Mouse (Mus musculus): ENCODE results near the gene Cdkn2d. TPM values are rescaled to one million over a fixed set of nuclear protein-coding genes. Genes with fewer than 3 reads are reported as not detected.

Cdkn2d gene
- polyA plus RNA-seq, 1 experiment = 24.1 TPM

- WGBS = 67% methylated on average over 9 of the region's 9 CpGs
- Histone ChIP-seq H3K4me1 (ENCODE audit: control insufficient read depth, insufficient read depth, low read length) (no peaks in the 10 kb centered on the region), H3K4me3 (ENCODE audit: insufficient read depth, low read depth, low read length) (no peak overlapping the region), H3K36me3 (ENCODE audit: control insufficient read depth, insufficient read depth, low read length) (no peaks in the 10 kb centered on the region), H3K27me3 (replicated peaks; ENCODE audit: control insufficient read depth, insufficient read depth, low read length) (no peaks in the 10 kb centered on the region), H3K27ac (ENCODE audit: insufficient read depth, low read depth, low read length) (no peak overlapping the region)
- no peak for DNase-seq
- TF ChIP-seq POLR2A (IDR thresholded peaks at IDR 0.05; ENCODE audit: low read depth, low read length) = no peak
- TF ChIP-seq CTCF (conservative IDR thresholded peaks at IDR 0.05; ENCODE audit: insufficient read depth, insufficient read length, low read depth, low read length) = no peak
Observed at GRCm38 (mm10) chr9:21332161-21333061, 41.2 kb upstream of the Cdkn2d start.

- H3K36me3 ChIP-seq (ENCODE audit: control insufficient read depth, insufficient read depth, low read length) = no peaks in the 10 kb centered on the region
- 82% methylated on average over 12 of the region's 12 CpGs for WGBS
- H3K27me3 ChIP-seq (replicated peaks; ENCODE audit: control insufficient read depth, insufficient read depth, low read length) = no peaks in the 10 kb centered on the region
- H3K4me3 ChIP-seq (ENCODE audit: insufficient read depth, low read depth, low read length) = no peak overlapping the region
- H3K4me1 ChIP-seq (ENCODE audit: control insufficient read depth, insufficient read depth, low read length) = no peaks in the 10 kb centered on the region
- TF ChIP-seq POLR2A (IDR thresholded peaks at IDR 0.05; ENCODE audit: low read depth, low read length) = no peak
- no peak for TF ChIP-seq CTCF (conservative IDR thresholded peaks at IDR 0.05; ENCODE audit: insufficient read depth, insufficient read length, low read depth, low read length)
- no peak overlapping the region for H3K27ac ChIP-seq (ENCODE audit: insufficient read depth, low read depth, low read length)
- no peak for DNase-seq
Observed at GRCm38 (mm10) chr9:21331365-21332140, 40.3 kb upstream of the Cdkn2d start.

- H3K27me3 ChIP-seq (replicated peaks; ENCODE audit: control insufficient read depth, insufficient read depth, low read length) = no peaks in the 10 kb centered on the region
- no peak overlapping the region for H3K4me3 ChIP-seq (ENCODE audit: insufficient read depth, low read depth, low read length)
- TF ChIP-seq POLR2A (IDR thresholded peaks at IDR 0.05; ENCODE audit: low read depth, low read length) (no peak), CTCF (conservative IDR thresholded peaks at IDR 0.05; ENCODE audit: insufficient read depth, insufficient read length, low read depth, low read length) (no peak)
- H3K27ac ChIP-seq (ENCODE audit: insufficient read depth, low read depth, low read length) = no peak overlapping the region
- DNase-seq = no peak
- WGBS = 89% methylated on average over 10 of the region's 10 CpGs
- no peaks in the 10 kb centered on the region for H3K4me1 ChIP-seq (ENCODE audit: control insufficient read depth, insufficient read depth, low read length)
- H3K36me3 ChIP-seq (ENCODE audit: control insufficient read depth, insufficient read depth, low read length) = no peaks in the 10 kb centered on the region
Observed at GRCm38 (mm10) chr9:21329699-21330289, 38.6 kb upstream of the Cdkn2d start.

GRCm38 (mm10) chr9:21329041-21329440 lies 37.8 kb upstream of the Cdkn2d start:
- no peaks in the 10 kb centered on the region for H3K27me3 ChIP-seq (replicated peaks; ENCODE audit: control insufficient read depth, insufficient read depth, low read length)
- WGBS = 52% methylated on average over 3 of the region's 5 CpGs
- no peak overlapping the region for H3K4me3 ChIP-seq (ENCODE audit: insufficient read depth, low read depth, low read length)
- no peaks in the 10 kb centered on the region for H3K36me3 ChIP-seq (ENCODE audit: control insufficient read depth, insufficient read depth, low read length)
- DNase-seq = no peak
- H3K4me1 ChIP-seq (ENCODE audit: control insufficient read depth, insufficient read depth, low read length) = no peaks in the 10 kb centered on the region
- no peak overlapping the region for H3K27ac ChIP-seq (ENCODE audit: insufficient read depth, low read depth, low read length)
- TF ChIP-seq CTCF (conservative IDR thresholded peaks at IDR 0.05; ENCODE audit: insufficient read depth, insufficient read length, low read depth, low read length) = no peak
- TF ChIP-seq POLR2A (IDR thresholded peaks at IDR 0.05; ENCODE audit: low read depth, low read length) = no peak

- no peak overlapping the region for H3K4me3 ChIP-seq (ENCODE audit: insufficient read depth, low read depth, low read length)
- H3K27me3 ChIP-seq (replicated peaks; ENCODE audit: control insufficient read depth, insufficient read depth, low read length) = no peaks in the 10 kb centered on the region
- DNase-seq = no peak
- 73% methylated on average over 3 of the region's 3 CpGs for WGBS
- TF ChIP-seq CTCF (conservative IDR thresholded peaks at IDR 0.05; ENCODE audit: insufficient read depth, insufficient read length, low read depth, low read length) (no peak), POLR2A (IDR thresholded peaks at IDR 0.05; ENCODE audit: low read depth, low read length) (no peak)
- H3K27ac ChIP-seq (ENCODE audit: insufficient read depth, low read depth, low read length) = no peak overlapping the region
- no peaks in the 10 kb centered on the region for H3K36me3 ChIP-seq (ENCODE audit: control insufficient read depth, insufficient read depth, low read length)
- no peaks in the 10 kb centered on the region for H3K4me1 ChIP-seq (ENCODE audit: control insufficient read depth, insufficient read depth, low read length)
Observed at GRCm38 (mm10) chr9:21328041-21328440, 36.8 kb upstream of the Cdkn2d start.

GRCm38 (mm10) chr9:21327569-21327968 lies 36.4 kb upstream of the Cdkn2d start:
- Histone ChIP-seq H3K4me1 (ENCODE audit: control insufficient read depth, insufficient read depth, low read length) (no peaks in the 10 kb centered on the region), H3K27ac (ENCODE audit: insufficient read depth, low read depth, low read length) (no peak overlapping the region), H3K4me3 (ENCODE audit: insufficient read depth, low read depth, low read length) (no peak overlapping the region), H3K36me3 (ENCODE audit: control insufficient read depth, insufficient read depth, low read length) (no peaks in the 10 kb centered on the region), H3K27me3 (replicated peaks; ENCODE audit: control insufficient read depth, insufficient read depth, low read length) (no peaks in the 10 kb centered on the region)
- TF ChIP-seq POLR2A (IDR thresholded peaks at IDR 0.05; ENCODE audit: low read depth, low read length) (no peak), CTCF (conservative IDR thresholded peaks at IDR 0.05; ENCODE audit: insufficient read depth, insufficient read length, low read depth, low read length) (no peak)
- 70% methylated on average over 3 of the region's 3 CpGs for WGBS
- DNase-seq = no peak

All from kidney, adult 2 months (tissue).